Mouse (Mus musculus) spleen, adult 2 months (tissue): Measurements from ENCODE around the gene Ddi2.

Source experiments
- CTCF ChIP-seq: fragments of 200-500 bp; IDR thresholded peaks from 2 replicates; pipeline ENCODE4 v1.5.1; 2011; ENCODE audit warnings: mild to moderate bottlenecking, inconsistent platforms; ENCODE audit not compliant: insufficient read depth, insufficient read length, insufficient replicate concordance; ENCODE audit errors: extremely low read depth
- POLR2A ChIP-seq: fragments of 200-500 bp; IDR thresholded peaks from 2 replicates; pipeline ENCODE4 v1.6.1; 2011; ENCODE audit warnings: low read depth, low read length, inconsistent platforms

DNA sequence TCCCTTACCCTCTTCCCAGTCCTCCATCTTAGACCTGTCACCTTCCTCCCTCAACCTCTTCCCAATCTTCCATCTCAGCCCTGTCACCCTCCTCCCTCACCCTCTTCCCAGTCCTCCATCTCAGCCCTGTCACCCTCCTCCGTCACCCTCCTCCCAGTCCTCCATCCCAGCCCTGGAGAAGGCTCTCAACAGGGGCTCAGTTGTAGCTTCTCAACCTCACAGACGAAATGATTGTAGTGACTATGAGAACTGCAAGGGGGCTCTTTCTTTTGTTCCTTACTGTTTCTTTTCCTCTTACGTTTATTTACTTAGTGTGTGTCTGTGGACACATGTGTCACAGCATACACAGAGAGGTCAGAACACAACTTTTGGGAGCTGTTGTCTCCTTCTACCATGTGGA lies 27.6 kb upstream of the Ddi2 start:
- TF ChIP-seq CTCF: no peak
- TF ChIP-seq POLR2A: no peak
